Mouse (Mus musculus): ENCODE measurements around the gene Eif3l. TPM values are rescaled to one million over a fixed set of nuclear protein-coding genes. Genes with fewer than 3 reads are reported as not detected.
A peak's percentile ranks its signal among the peaks of the same experiment; 100 is the strongest.

The Eif3l gene
- total and polyA plus RNA-seq, 3 experiments: 30.9 to 261 (median 134) TPM

- Histone ChIP-seq H3K36me3 (replicated peaks) (peaks cover under 1% of the 10 kb centered on the region), H3K4me1 (ENCODE audit: insufficient read depth, low read depth, low read length) (peaks cover 50% of the 10 kb centered on the region), H3K27me3 (ENCODE audit: insufficient read depth, low read length) (no peaks in the 10 kb centered on the region), H3K9me3 (replicated peaks) (no peaks in the 10 kb centered on the region), H3K4me3 (ENCODE audit: low read depth, low read length) (no peak overlapping the region)
- DNase-seq (ENCODE audit: low spot score) (no peak), ATAC-seq (ENCODE audit: extremely low read depth, insufficient number of reproducible peaks, low FRiP score, poor library complexity, severe bottlenecking) (no peak)
- TF ChIP-seq GATA2 (IDR thresholded peaks at IDR 0.05; ENCODE audit: borderline replicate concordance, low read depth, low read length) (no peak), GATA1 (IDR thresholded peaks at IDR 0.05; ENCODE audit: borderline replicate concordance, low read length) (no peak), TAL1 (conservative IDR thresholded peaks at IDR 0.05; ENCODE audit: low read depth, low read length) (no peak), POLR2AphosphoS5 (IDR thresholded peaks at IDR 0.05; ENCODE audit: insufficient replicate concordance, low read depth, low read length) (no peak), CTCF (IDR thresholded peaks at IDR 0.05; ENCODE audit: low read depth, low read length) (no peak)
These were observed 8.7 kb upstream of the Eif3l start for GRCm38 (mm10) chr15:79066276-79066675.

GRCm38 (mm10) chr15:79067631-79068030, 7.3 kb upstream of the Eif3l start:
- no peak for TF ChIP-seq TAL1 (conservative IDR thresholded peaks at IDR 0.05; ENCODE audit: low read depth, low read length)
- TF ChIP-seq GATA2 (IDR thresholded peaks at IDR 0.05; ENCODE audit: borderline replicate concordance, low read depth, low read length): no peak
- no peak for TF ChIP-seq GATA1 (IDR thresholded peaks at IDR 0.05; ENCODE audit: borderline replicate concordance, low read length)
- TF ChIP-seq CTCF (IDR thresholded peaks at IDR 0.05; ENCODE audit: low read depth, low read length): no peak
- TF ChIP-seq POLR2AphosphoS5 (IDR thresholded peaks at IDR 0.05; ENCODE audit: insufficient replicate concordance, low read depth, low read length): no peak
- no peak for DNase-seq (ENCODE audit: low spot score)
- H3K27me3 ChIP-seq (ENCODE audit: insufficient read depth, low read length): no peaks in the 10 kb centered on the region
- ATAC-seq (ENCODE audit: extremely low read depth, insufficient number of reproducible peaks, low FRiP score, poor library complexity, severe bottlenecking): no peak
- no peak overlapping the region for H3K4me3 ChIP-seq (ENCODE audit: low read depth, low read length)
- H3K36me3 ChIP-seq (replicated peaks): no peaks in the 10 kb centered on the region
- H3K9me3 ChIP-seq (replicated peaks): no peaks in the 10 kb centered on the region
- H3K4me1 ChIP-seq (ENCODE audit: insufficient read depth, low read depth, low read length): peaks cover 40% of the 10 kb centered on the region

- H3K4me3 ChIP-seq (ENCODE audit: low read depth, low read length): no peak overlapping the region
- DNase-seq (ENCODE audit: low spot score) (no peak), ATAC-seq (ENCODE audit: extremely low read depth, insufficient number of reproducible peaks, low FRiP score, poor library complexity, severe bottlenecking) (peak; percentile 22; the same call in 1 of the 2 replicates)
- H3K27me3 ChIP-seq (ENCODE audit: insufficient read depth, low read length): no peaks in the 10 kb centered on the region
- TF ChIP-seq TAL1 (conservative IDR thresholded peaks at IDR 0.05; ENCODE audit: low read depth, low read length): peak; percentile 27; the same call in 1 of the 2 replicates
- no peak for TF ChIP-seq GATA1 (IDR thresholded peaks at IDR 0.05; ENCODE audit: borderline replicate concordance, low read length)
- no peak for TF ChIP-seq POLR2AphosphoS5 (IDR thresholded peaks at IDR 0.05; ENCODE audit: insufficient replicate concordance, low read depth, low read length)
- H3K4me1 ChIP-seq (ENCODE audit: insufficient read depth, low read depth, low read length): peaks cover 38% of the 10 kb centered on the region
- no peaks in the 10 kb centered on the region for H3K36me3 ChIP-seq (replicated peaks)
- no peaks in the 10 kb centered on the region for H3K9me3 ChIP-seq (replicated peaks)
These were observed 6.6 kb upstream of the Eif3l start for GRCm38 (mm10) chr15:79068416-79068815.

GRCm38 (mm10) chr15:79071117-79072039, 3.6 kb upstream of the Eif3l start:
- no peak for ATAC-seq (ENCODE audit: extremely low read depth, insufficient number of reproducible peaks, low FRiP score, poor library complexity, severe bottlenecking)
- Histone ChIP-seq H3K4me3 (ENCODE audit: low read depth, low read length) (no peak overlapping the region), H3K27me3 (ENCODE audit: insufficient read depth, low read length) (no peaks in the 10 kb centered on the region), H3K4me1 (ENCODE audit: insufficient read depth, low read depth, low read length) (peaks cover 49% of the 10 kb centered on the region), H3K9me3 (replicated peaks) (no peaks in the 10 kb centered on the region), H3K36me3 (replicated peaks) (peaks cover 5% of the 10 kb centered on the region)
- DNase-seq (ENCODE audit: low spot score): no peak
- peak; percentile 11; the same call in 1 of the 2 replicates for TF ChIP-seq CTCF (IDR thresholded peaks at IDR 0.05; ENCODE audit: low read depth, low read length)
- no peak for TF ChIP-seq GATA1 (IDR thresholded peaks at IDR 0.05; ENCODE audit: borderline replicate concordance, low read length)
- no peak for TF ChIP-seq POLR2AphosphoS5 (IDR thresholded peaks at IDR 0.05; ENCODE audit: insufficient replicate concordance, low read depth, low read length)
- no peak for TF ChIP-seq GATA2 (IDR thresholded peaks at IDR 0.05; ENCODE audit: borderline replicate concordance, low read depth, low read length)
- TF ChIP-seq TAL1 (conservative IDR thresholded peaks at IDR 0.05; ENCODE audit: low read depth, low read length): no peak

DNA sequence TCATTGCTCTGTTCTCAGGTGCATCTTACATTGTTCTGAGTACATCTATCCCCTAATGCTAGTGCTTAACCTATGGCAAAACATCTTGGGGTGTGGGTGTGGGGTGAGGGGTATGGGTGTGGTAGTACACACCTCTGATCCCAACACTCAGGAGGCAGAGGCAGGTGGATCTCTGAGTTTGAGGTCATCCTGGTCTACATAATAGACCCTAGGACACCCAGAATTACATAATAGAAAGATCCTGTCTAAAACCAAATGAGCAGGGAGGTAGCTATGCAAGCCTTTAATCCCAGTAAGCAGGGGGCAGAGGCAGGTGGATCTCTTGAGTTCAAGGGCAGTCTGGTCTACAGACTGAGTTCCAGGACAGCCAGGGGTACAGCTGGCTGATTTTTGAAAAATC, 1.2 kb upstream of the Eif3l start:
- Histone ChIP-seq H3K4me1 (ENCODE audit: insufficient read depth, low read depth, low read length) (peaks cover 42% of the 10 kb centered on the region), H3K27me3 (ENCODE audit: insufficient read depth, low read length) (no peaks in the 10 kb centered on the region), H3K4me3 (ENCODE audit: low read depth, low read length) (no peak overlapping the region), H3K9me3 (replicated peaks) (no peaks in the 10 kb centered on the region), H3K36me3 (replicated peaks) (peaks cover 29% of the 10 kb centered on the region)
- TF ChIP-seq CTCF (IDR thresholded peaks at IDR 0.05; ENCODE audit: low read depth, low read length) (no peak), GATA2 (IDR thresholded peaks at IDR 0.05; ENCODE audit: borderline replicate concordance, low read depth, low read length) (no peak), GATA1 (IDR thresholded peaks at IDR 0.05; ENCODE audit: borderline replicate concordance, low read length) (no peak), TAL1 (conservative IDR thresholded peaks at IDR 0.05; ENCODE audit: low read depth, low read length) (no peak), POLR2AphosphoS5 (IDR thresholded peaks at IDR 0.05; ENCODE audit: insufficient replicate concordance, low read depth, low read length) (no peak)
- DNase-seq (ENCODE audit: low spot score): no peak
- no peak for ATAC-seq (ENCODE audit: extremely low read depth, insufficient number of reproducible peaks, low FRiP score, poor library complexity, severe bottlenecking)

- peak overlapping the region; percentile 93 for H3K4me3 ChIP-seq (ENCODE audit: low read depth, low read length)
- ATAC-seq (ENCODE audit: extremely low read depth, insufficient number of reproducible peaks, low FRiP score, poor library complexity, severe bottlenecking) (no peak), DNase-seq (ENCODE audit: low spot score) (no peak)
- H3K27me3 ChIP-seq (ENCODE audit: insufficient read depth, low read length): no peaks in the 10 kb centered on the region
- no peaks in the 10 kb centered on the region for H3K9me3 ChIP-seq (replicated peaks)
- peaks cover 36% of the 10 kb centered on the region for H3K36me3 ChIP-seq (replicated peaks)
- peaks cover 38% of the 10 kb centered on the region for H3K4me1 ChIP-seq (ENCODE audit: insufficient read depth, low read depth, low read length)
- TF ChIP-seq GATA1 (IDR thresholded peaks at IDR 0.05; ENCODE audit: borderline replicate concordance, low read length) (no peak), CTCF (IDR thresholded peaks at IDR 0.05; ENCODE audit: low read depth, low read length) (no peak), POLR2AphosphoS5 (IDR thresholded peaks at IDR 0.05; ENCODE audit: insufficient replicate concordance, low read depth, low read length) (no peak), GATA2 (IDR thresholded peaks at IDR 0.05; ENCODE audit: borderline replicate concordance, low read depth, low read length) (no peak), TAL1 (conservative IDR thresholded peaks at IDR 0.05; ENCODE audit: low read depth, low read length) (no peak)
These were observed 533 bp upstream of the Eif3l start for GRCm38 (mm10) chr15:79074446-79074845.
